Mouse (Mus musculus): ENCODE data around the gene Loxl1. TPM values are rescaled to one million over a fixed set of nuclear protein-coding genes. Genes with fewer than 3 reads are reported as not detected.
"Not testable (repeated sequence)": the region's sequence is repeated elsewhere in the genome, so short reads cannot be mapped to it uniquely, and the experiment has no call there.

The Loxl1 gene
- polyA plus RNA-seq, 1 experiment from 2014 or later: 3.7 TPM

DNA sequence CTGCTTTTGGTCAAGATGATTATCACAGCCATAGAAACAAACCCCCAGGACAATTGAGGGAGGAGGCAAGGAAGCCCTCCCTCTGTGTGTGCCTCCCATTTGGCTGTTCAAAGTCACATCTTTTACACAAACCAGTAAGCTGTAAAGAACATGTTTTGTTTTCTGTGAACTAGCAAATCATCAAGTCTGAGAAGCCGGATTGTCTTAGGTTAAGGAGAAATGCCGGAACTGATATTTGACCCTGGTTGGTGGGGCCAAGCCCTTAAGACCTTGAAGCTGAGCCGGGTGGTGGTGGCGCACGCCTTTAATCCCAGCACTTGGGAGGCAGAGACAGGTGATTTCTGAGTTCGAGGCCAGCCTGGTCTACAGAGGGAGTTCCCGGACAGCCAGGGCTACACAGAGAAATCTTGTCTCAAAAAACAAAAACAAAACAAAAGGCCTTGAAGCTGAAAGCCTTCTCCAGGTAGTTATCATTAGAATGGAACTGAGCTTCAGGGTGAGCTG lies 38.8 kb downstream of the Loxl1 start:
- no peaks in the 10 kb centered on the region for H3K27me3 ChIP-seq (replicated peaks)
- H3K4me1 ChIP-seq: peaks cover 29% of the 10 kb centered on the region
- H3K9ac ChIP-seq: no peak overlapping the region
- 77% methylated on average over 7 of the region's 7 CpGs for WGBS (ENCODE audit: insufficient replicate concordance)
- ATAC-seq: no peak
- H3K27ac ChIP-seq: peak overlapping the region; percentile 27; the same call in 1 of the 2 replicates
- H3K4me3 ChIP-seq: no peak overlapping the region
- no peaks in the 10 kb centered on the region for H3K36me3 ChIP-seq
- no peak overlapping the region for H3K4me2 ChIP-seq
- H3K9me3 ChIP-seq (replicated peaks): no peaks in the 10 kb centered on the region

DNA sequence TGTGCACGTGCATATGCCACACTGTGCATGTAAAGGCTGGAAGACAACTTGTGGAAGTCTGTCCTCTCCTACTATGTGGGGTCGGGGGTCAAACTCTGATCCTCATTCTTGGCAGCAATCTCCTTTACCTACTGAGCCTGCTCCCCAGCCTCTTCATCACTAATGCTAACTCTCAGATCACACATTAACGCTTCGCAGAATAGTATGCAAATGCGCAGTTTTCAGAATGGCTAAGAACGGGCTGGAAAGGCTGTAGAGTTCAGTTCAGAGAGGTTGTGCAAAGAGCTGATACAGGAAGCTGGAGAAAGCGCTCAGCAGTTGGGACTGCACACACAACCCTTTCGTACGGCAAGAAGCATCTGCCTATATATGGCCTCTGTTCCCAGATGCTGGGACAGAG lies 40.1 kb downstream of the Loxl1 start:
- ATAC-seq: no peak
- no peaks in the 10 kb centered on the region for H3K36me3 ChIP-seq
- peaks cover 26% of the 10 kb centered on the region for H3K4me1 ChIP-seq
- H3K9ac ChIP-seq: no peak overlapping the region
- H3K27me3 ChIP-seq (replicated peaks): no peaks in the 10 kb centered on the region
- H3K4me2 ChIP-seq: no peak overlapping the region
- no peak overlapping the region for H3K27ac ChIP-seq
- 64% methylated on average over 9 of the region's 9 CpGs for WGBS (ENCODE audit: insufficient replicate concordance)
- H3K9me3 ChIP-seq (replicated peaks): no peaks in the 10 kb centered on the region
- H3K4me3 ChIP-seq: no peak overlapping the region

GRCm38 (mm10) chr9:58272068-58272541 lies 40.9 kb downstream of the Loxl1 start:
- Histone ChIP-seq H3K27me3 (replicated peaks) (no peaks in the 10 kb centered on the region), H3K27ac (no peak overlapping the region)

DNA sequence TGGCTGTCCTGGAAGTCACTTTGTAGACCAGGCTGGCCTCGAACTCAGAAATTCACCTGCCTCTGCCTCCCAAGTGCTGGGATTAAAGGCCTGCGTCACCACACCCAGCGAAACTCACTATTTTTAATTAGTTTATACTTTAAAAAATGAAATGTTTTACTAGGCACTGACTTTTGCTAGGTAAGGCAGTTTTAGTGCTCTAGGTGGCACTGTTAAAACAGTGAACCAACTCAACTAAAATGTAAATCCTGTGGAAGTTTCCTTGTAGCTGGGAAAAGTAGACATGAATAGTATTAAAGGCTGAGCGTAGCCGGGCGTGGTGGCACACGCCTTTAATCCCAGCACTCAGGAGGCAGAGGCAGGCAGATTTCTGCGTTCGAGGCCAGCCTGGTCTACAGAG lies 41.4 kb downstream of the Loxl1 start:
- H3K27ac ChIP-seq; H3K36me3 ChIP-seq; H3K9me3 ChIP-seq (replicated peaks); H3K9ac ChIP-seq; H3K4me2 ChIP-seq; H3K27me3 ChIP-seq (replicated peaks); H3K4me3 ChIP-seq; ATAC-seq: not testable (repeated sequence)
- H3K4me1 ChIP-seq: peaks cover 32% of the 10 kb centered on the region
- WGBS (ENCODE audit: insufficient replicate concordance): 83% methylated on average over 9 of the region's 9 CpGs

More at GRCm38 (mm10) chr9:58272068-58272541, 40.9 kb downstream of the Loxl1 start:
- no peak overlapping the region for H3K9ac ChIP-seq
- no peak overlapping the region for H3K4me3 ChIP-seq
- H3K9me3 ChIP-seq (replicated peaks): no peaks in the 10 kb centered on the region
- no peak overlapping the region for H3K4me2 ChIP-seq
- peaks cover 26% of the 10 kb centered on the region for H3K4me1 ChIP-seq
- no peaks in the 10 kb centered on the region for H3K36me3 ChIP-seq
- ATAC-seq: no peak
- WGBS (ENCODE audit: insufficient replicate concordance): 73% methylated on average over 2 of the region's 2 CpGs

- ATAC-seq: no peak
- no peak overlapping the region for H3K27ac ChIP-seq
- peaks cover 33% of the 10 kb centered on the region for H3K4me1 ChIP-seq
- no peaks in the 10 kb centered on the region for H3K27me3 ChIP-seq (replicated peaks)
- WGBS (ENCODE audit: insufficient replicate concordance): 59% methylated on average over 3 of the region's 3 CpGs
- no peaks in the 10 kb centered on the region for H3K9me3 ChIP-seq (replicated peaks)
- no peaks in the 10 kb centered on the region for H3K36me3 ChIP-seq
- H3K4me2 ChIP-seq: no peak overlapping the region
- H3K4me3 ChIP-seq: no peak overlapping the region
- no peak overlapping the region for H3K9ac ChIP-seq
Observed at GRCm38 (mm10) chr9:58271109-58271508, 41.9 kb downstream of the Loxl1 start.

GRCm38 (mm10) chr9:58270081-58270480 lies 42.9 kb downstream of the Loxl1 start:
- no peaks in the 10 kb centered on the region for H3K9me3 ChIP-seq (replicated peaks)
- no peaks in the 10 kb centered on the region for H3K27me3 ChIP-seq (replicated peaks)
- 41% methylated on average over 3 of the region's 3 CpGs for WGBS (ENCODE audit: insufficient replicate concordance)
- H3K4me1 ChIP-seq: peaks cover 33% of the 10 kb centered on the region
- H3K4me3 ChIP-seq: no peak overlapping the region
- H3K9ac ChIP-seq: no peak overlapping the region
- no peak overlapping the region for H3K27ac ChIP-seq
- no peak for ATAC-seq
- H3K4me2 ChIP-seq: no peak overlapping the region
- H3K36me3 ChIP-seq: no peaks in the 10 kb centered on the region

DNA sequence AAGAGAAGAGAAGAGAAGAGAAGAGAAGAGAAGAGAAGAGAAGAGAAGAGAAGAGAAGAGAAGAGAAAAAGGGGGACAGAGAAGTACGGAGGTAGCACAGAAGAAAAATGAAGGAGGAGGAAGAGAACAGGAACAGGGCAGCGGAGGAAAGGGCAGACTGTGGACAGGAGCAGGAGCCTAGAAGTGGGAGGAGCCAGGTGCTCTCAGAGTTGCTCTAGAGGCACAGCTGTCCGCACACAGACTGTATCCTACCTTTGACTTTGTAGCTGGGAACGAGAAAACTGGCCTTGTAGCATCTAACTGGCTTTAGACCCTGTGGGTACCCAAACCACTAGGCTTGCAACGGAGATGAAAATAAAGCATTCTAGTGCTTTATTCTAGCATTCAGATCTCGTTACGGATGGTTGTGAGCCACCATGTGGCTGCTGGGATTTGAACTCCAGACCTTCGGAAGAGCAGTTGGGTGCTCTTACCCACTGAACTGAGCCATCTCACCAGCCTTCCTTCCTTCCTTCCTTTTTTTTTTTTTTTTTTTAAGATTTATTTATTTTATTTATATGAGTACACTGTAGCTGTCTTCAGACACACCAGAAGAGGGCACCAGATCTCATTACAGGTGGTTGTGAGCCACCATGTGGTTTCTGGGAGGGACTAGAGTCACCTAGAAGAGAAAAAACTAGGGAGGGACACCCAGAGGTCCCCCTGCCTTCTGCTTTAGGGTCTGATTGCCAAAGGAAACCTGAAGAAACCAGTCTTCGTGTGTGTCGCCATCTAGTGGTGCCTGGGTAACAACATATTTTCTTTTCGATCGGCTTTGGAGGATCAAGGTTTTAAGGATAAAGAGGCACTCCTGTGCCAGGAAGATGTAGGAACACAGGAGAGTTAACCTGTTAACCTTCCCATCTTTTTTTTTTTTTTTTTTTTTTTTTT lies 44.3 kb downstream of the Loxl1 start:
- Histone ChIP-seq H3K4me3 (no peak overlapping the region), H3K9ac (no peak overlapping the region), H3K9me3 (replicated peaks) (no peaks in the 10 kb centered on the region), H3K27me3 (replicated peaks) (no peaks in the 10 kb centered on the region), H3K27ac (no peak overlapping the region), H3K36me3 (no peaks in the 10 kb centered on the region), H3K4me1 (peaks cover 25% of the 10 kb centered on the region), H3K4me2 (no peak overlapping the region)
- WGBS (ENCODE audit: insufficient replicate concordance): 36% methylated on average over 12 of the region's 12 CpGs
- ATAC-seq: no peak

DNA sequence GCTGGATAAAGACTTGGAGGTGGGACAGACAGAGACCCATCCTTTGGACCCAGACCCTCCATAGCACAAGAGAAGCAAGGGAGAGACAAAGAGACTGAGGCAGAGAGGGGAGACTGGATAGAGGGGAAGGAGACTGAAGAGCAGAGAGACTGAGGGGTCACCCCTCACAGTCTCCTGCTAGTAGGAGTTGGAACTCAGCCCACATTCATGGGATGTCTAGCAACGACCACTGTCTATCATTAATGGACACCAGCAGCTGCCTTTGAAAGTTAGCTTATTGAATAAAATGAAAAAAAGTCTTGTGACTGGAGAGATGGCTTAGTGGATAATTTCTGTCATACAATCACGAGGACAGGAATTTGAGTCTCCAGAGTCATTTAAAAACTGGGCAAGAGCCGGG lies 45.9 kb downstream of the Loxl1 start:
- Histone ChIP-seq H3K36me3 (peaks cover 7% of the 10 kb centered on the region; the same call in 1 of the 2 replicates), H3K27ac (peak overlapping the region; percentile 63), H3K4me2 (no peak overlapping the region), H3K4me1 (peaks cover 25% of the 10 kb centered on the region), H3K9ac (no peak overlapping the region), H3K9me3 (replicated peaks) (no peaks in the 10 kb centered on the region), H3K27me3 (replicated peaks) (no peaks in the 10 kb centered on the region), H3K4me3 (no peak overlapping the region)
- no peak for ATAC-seq
- 57% methylated on average over 3 of the region's 3 CpGs for WGBS (ENCODE audit: insufficient replicate concordance)

GRCm38 (mm10) chr9:58266571-58267011 lies 46.4 kb downstream of the Loxl1 start:
- Histone ChIP-seq H3K9ac (no peak overlapping the region), H3K4me3 (no peak overlapping the region), H3K36me3 (peaks cover 11% of the 10 kb centered on the region; the same call in 1 of the 2 replicates), H3K27me3 (replicated peaks) (no peaks in the 10 kb centered on the region), H3K4me1 (peaks cover 25% of the 10 kb centered on the region), H3K27ac (peak overlapping the region; percentile 63), H3K9me3 (replicated peaks) (no peaks in the 10 kb centered on the region), H3K4me2 (no peak overlapping the region)
- ATAC-seq: no peak
- 13% methylated on average over 4 of the region's 4 CpGs for WGBS (ENCODE audit: insufficient replicate concordance)

- Histone ChIP-seq H3K27me3 (replicated peaks) (no peaks in the 10 kb centered on the region), H3K36me3 (peaks cover 13% of the 10 kb centered on the region; the same call in 1 of the 2 replicates), H3K4me1 (peaks cover 25% of the 10 kb centered on the region), H3K27ac (no peak overlapping the region), H3K4me3 (no peak overlapping the region), H3K9ac (no peak overlapping the region), H3K4me2 (no peak overlapping the region), H3K9me3 (replicated peaks) (no peaks in the 10 kb centered on the region)
- ATAC-seq: no peak
- WGBS (ENCODE audit: insufficient replicate concordance): 55% methylated on average over 3 of the region's 3 CpGs
Observed at GRCm38 (mm10) chr9:58265368-58265767, 47.6 kb downstream of the Loxl1 start.

DNA sequence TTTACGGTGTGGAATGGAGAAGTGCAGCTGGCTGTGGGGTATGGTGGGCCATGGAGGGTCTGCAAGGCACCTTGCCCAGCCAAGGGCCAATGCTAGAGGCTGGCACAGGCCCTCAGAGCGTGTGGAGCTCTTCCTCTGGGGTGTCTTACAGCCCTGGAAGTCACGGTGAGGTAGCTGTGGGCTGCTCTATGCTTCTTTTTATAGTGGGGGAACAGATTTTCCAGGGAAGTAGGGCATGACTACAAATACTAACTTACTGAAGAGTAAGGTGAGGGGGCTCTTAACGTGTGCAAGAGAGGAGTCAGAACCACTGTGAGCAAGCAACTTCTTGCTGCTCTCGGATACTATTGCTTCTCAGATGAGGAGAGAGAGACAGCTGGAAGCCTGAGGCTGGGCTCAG lies 50.5 kb downstream of the Loxl1 start:
- no peak overlapping the region for H3K9ac ChIP-seq
- H3K36me3 ChIP-seq: peaks cover 22% of the 10 kb centered on the region
- no peaks in the 10 kb centered on the region for H3K27me3 ChIP-seq (replicated peaks)
- no peak overlapping the region for H3K4me3 ChIP-seq
- WGBS (ENCODE audit: insufficient replicate concordance): 87% methylated on average over 5 of the region's 5 CpGs
- peaks cover 20% of the 10 kb centered on the region for H3K4me1 ChIP-seq
- ATAC-seq: no peak
- no peak overlapping the region for H3K4me2 ChIP-seq
- H3K9me3 ChIP-seq (replicated peaks): no peaks in the 10 kb centered on the region
- H3K27ac ChIP-seq: no peak overlapping the region

Data from liver, embryonic 12.5 days (tissue).